Mouse (Mus musculus) myocyte (in vitro differentiated cells): Measurements from ENCODE around the gene Rnf144a. TPM values are rescaled to one million over a fixed set of nuclear protein-coding genes. Genes with fewer than 3 reads are reported as not detected.

Source experiments
- H3K27me3 ChIP-seq: one replicate; pipeline ENCODE4 v1.6.1; 2011; ENCODE audit not compliant: control insufficient read depth, insufficient read depth, insufficient read length
- H3K36me3 ChIP-seq: one replicate; pipeline ENCODE4 v1.6.1; 2011; ENCODE audit not compliant: control insufficient read depth, insufficient read depth
- H3K4me2 ChIP-seq: one replicate; pipeline ENCODE4 v1.6.1; 2011; ENCODE audit warnings: low read depth, control low read depth
- H3K4me3 ChIP-seq: one replicate; pipeline ENCODE4 v1.5.1; 2011; ENCODE audit warnings: mild to moderate bottlenecking, control low read depth, moderate library complexity
- H3K79me2 ChIP-seq: one replicate; pipeline ENCODE4 v1.6.1; 2011; ENCODE audit not compliant: control insufficient read depth, insufficient read depth
- H3ac ChIP-seq: one replicate; pipeline ENCODE4 v1.6.1; 2011; ENCODE audit not compliant: control insufficient read depth, insufficient read length
- CEBPB ChIP-seq: IDR thresholded peaks from 2 replicates; pipeline ENCODE4 v1.6.1; 2011; ENCODE audit warnings: mild to moderate bottlenecking, moderate library complexity; ENCODE audit not compliant: poor library complexity, insufficient read depth, severe bottlenecking
- E2F4 ChIP-seq: IDR thresholded peaks from one replicate; pipeline ENCODE4 v1.6.1; 2011; ENCODE audit warnings: mild to moderate bottlenecking, control low read depth, moderate library complexity; ENCODE audit not compliant: insufficient read depth
- MAX ChIP-seq: IDR thresholded peaks from one replicate; pipeline ENCODE4 v1.6.1; 2011; ENCODE audit warnings: low read depth, mild to moderate bottlenecking, control low read depth
- MYOD1 ChIP-seq, 3 experiments: IDR thresholded peaks; one replicate each; pipeline ENCODE4 v1.6.1; 2011; ENCODE audit warnings: control low read depth in 2 of 3, low read depth in 2 of 3, mild to moderate bottlenecking in 2 of 3, moderate library complexity in 1 of 3; ENCODE audit not compliant: insufficient read length in 2 of 3, control insufficient read depth in 1 of 3
- MYOG ChIP-seq, 3 experiments: IDR thresholded peaks; one replicate each; pipeline ENCODE4 v1.6.1; 2011; ENCODE audit warnings: control low read depth in 2 of 3, low read depth in 2 of 3, mild to moderate bottlenecking in 2 of 3; ENCODE audit not compliant: insufficient read length in 2 of 3, control insufficient read depth in 1 of 3, insufficient read depth in 1 of 3
- POLR2A ChIP-seq: IDR thresholded peaks from one replicate; pipeline ENCODE4 v1.6.1; 2011; ENCODE audit warnings: low read depth, mild to moderate bottlenecking, control low read depth, moderate library complexity; ENCODE audit not compliant: insufficient read length
- POLR2AphosphoS2 ChIP-seq: IDR thresholded peaks from one replicate; pipeline ENCODE4 v1.6.1; 2011; ENCODE audit warnings: low read depth, control low read depth; ENCODE audit not compliant: insufficient read length
- REST ChIP-seq: IDR thresholded peaks from one replicate; pipeline ENCODE4 v1.6.1; 2011; ENCODE audit warnings: mild to moderate bottlenecking, control low read depth, moderate library complexity; ENCODE audit not compliant: insufficient read depth, insufficient read length
- SRF ChIP-seq: IDR thresholded peaks from one replicate; pipeline ENCODE4 v1.6.1; 2011; ENCODE audit warnings: low read depth; ENCODE audit not compliant: control insufficient read depth, insufficient read length
- TCF12 ChIP-seq: IDR thresholded peaks from one replicate; pipeline ENCODE4 v1.6.1; 2011; ENCODE audit warnings: mild to moderate bottlenecking, control low read depth; ENCODE audit not compliant: poor library complexity, insufficient read depth, severe bottlenecking
- TCF3 ChIP-seq: IDR thresholded peaks from one replicate; pipeline ENCODE4 v1.6.1; 2011; ENCODE audit warnings: low read depth, control low read depth; ENCODE audit not compliant: insufficient read length
- USF1 ChIP-seq: IDR thresholded peaks from one replicate; pipeline ENCODE4 v1.6.1; 2011; ENCODE audit warnings: low read depth, mild to moderate bottlenecking, control low read depth, moderate library complexity
- polyA plus RNA-seq: library from polyadenylated mRNA; unstranded; fragments of >200 nt; fragmentation: generic; extraction: Trizol; gene quantifications from one replicate; pipeline ENCODE4 v1.2.1, GENCODE M21; 2012; ENCODE audit warnings: missing spikeins

The Rnf144a gene
- polyA plus RNA-seq, 1 experiment = not detected

DNA sequence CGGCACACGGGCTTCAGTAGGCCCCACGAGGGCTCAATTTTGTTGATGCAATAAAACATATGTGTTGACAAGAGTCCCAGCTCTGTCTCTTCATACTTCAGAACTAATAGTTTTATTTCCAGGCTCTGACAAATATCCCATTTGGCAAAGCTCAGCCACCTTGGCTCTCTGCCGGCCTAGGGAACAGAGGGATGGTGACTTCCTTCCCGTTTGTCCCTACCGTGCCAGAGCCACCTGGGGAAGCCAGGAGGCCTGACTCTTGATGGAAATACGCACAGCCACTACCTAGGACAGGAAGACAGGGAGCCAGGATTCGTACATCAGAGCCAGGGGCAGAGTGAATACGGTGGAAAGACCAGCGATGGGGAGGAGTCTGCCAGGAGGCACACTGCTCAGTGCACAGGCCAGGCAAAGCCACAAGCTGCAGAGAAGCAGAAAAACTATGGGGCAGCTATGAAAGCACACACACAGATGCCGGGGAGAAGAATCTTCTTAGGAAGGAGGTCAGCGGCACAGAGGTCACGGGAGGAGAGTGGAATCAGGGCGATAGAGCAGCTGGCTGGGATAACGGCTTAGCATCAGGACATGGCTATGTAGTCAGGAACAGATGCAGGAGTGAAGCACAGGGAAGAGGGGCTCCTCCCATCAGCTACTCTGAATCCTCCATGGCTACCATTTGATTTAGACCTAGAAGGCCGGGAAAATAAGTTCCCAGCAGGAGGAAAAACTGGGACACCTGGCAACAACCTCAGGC, 11.5 kb downstream of the Rnf144a start:
- Histone ChIP-seq H3K79me2 (no peaks in the 10 kb centered on the region), H3ac (no peak overlapping the region), H3K4me2 (no peak overlapping the region), H3K4me3 (no peak overlapping the region), H3K36me3 (no peaks in the 10 kb centered on the region), H3K27me3 (no peaks in the 10 kb centered on the region)
- TF ChIP-seq POLR2A (no peak), TCF12 (no peak), SRF (no peak), CEBPB (no peak), POLR2AphosphoS2 (no peak), MAX (no peak), MYOG (IDR thresholded peaks at IDR 0.05; ENCODE audit: control insufficient read depth in 1 of 3, insufficient read depth in 1 of 3, insufficient read length in 2 of 3, low read depth in 2 of 3) (no peak), TCF3 (no peak), MYOD1 (IDR thresholded peaks at IDR 0.05; ENCODE audit: control insufficient read depth in 1 of 3, insufficient read length in 2 of 3, low read depth in 2 of 3) (no peak), E2F4 (no peak), REST (no peak), USF1 (no peak)

GRCm38 (mm10) chr12:26401696-26402470, 13.2 kb downstream of the Rnf144a start:
- Histone ChIP-seq H3K4me2 (no peak overlapping the region), H3K4me3 (no peak overlapping the region), H3K79me2 (no peaks in the 10 kb centered on the region), H3K27me3 (no peaks in the 10 kb centered on the region), H3K36me3 (no peaks in the 10 kb centered on the region), H3ac (no peak overlapping the region)
- TF ChIP-seq REST (no peak), POLR2AphosphoS2 (no peak), MYOD1 (IDR thresholded peaks at IDR 0.05; ENCODE audit: control insufficient read depth in 1 of 3, insufficient read length in 2 of 3, low read depth in 2 of 3) (no peak), MYOG (IDR thresholded peaks at IDR 0.05; ENCODE audit: control insufficient read depth in 1 of 3, insufficient read depth in 1 of 3, insufficient read length in 2 of 3, low read depth in 2 of 3) (no peak), E2F4 (no peak), POLR2A (no peak), CEBPB (no peak), USF1 (no peak), SRF (no peak)

- no peak overlapping the region for H3K4me3 ChIP-seq
- H3K27me3 ChIP-seq = no peaks in the 10 kb centered on the region
- no peak overlapping the region for H3ac ChIP-seq
- H3K79me2 ChIP-seq = no peaks in the 10 kb centered on the region
- no peaks in the 10 kb centered on the region for H3K36me3 ChIP-seq
- H3K4me2 ChIP-seq = no peak overlapping the region
- TF ChIP-seq MYOD1 (IDR thresholded peaks at IDR 0.05; ENCODE audit: control insufficient read depth in 1 of 3, insufficient read length in 2 of 3, low read depth in 2 of 3) (no peak), USF1 (no peak), POLR2A (no peak), MYOG (IDR thresholded peaks at IDR 0.05; ENCODE audit: control insufficient read depth in 1 of 3, insufficient read depth in 1 of 3, insufficient read length in 2 of 3, low read depth in 2 of 3) (no peak), MAX (no peak), CEBPB (no peak), E2F4 (no peak), TCF3 (no peak), SRF (no peak), REST (no peak), TCF12 (no peak), POLR2AphosphoS2 (no peak)
Measured at GRCm38 (mm10) chr12:26401254-26401653, 13.8 kb downstream of the Rnf144a start.

GRCm38 (mm10) chr12:26400762-26401161, 14.3 kb downstream of the Rnf144a start:
- H3K79me2 ChIP-seq = no peaks in the 10 kb centered on the region
- H3K27me3 ChIP-seq = no peaks in the 10 kb centered on the region
- H3K4me3 ChIP-seq = no peak overlapping the region
- no peaks in the 10 kb centered on the region for H3K36me3 ChIP-seq
- TF ChIP-seq POLR2AphosphoS2 (no peak), TCF3 (no peak), MAX (no peak), MYOD1 (IDR thresholded peaks at IDR 0.05; ENCODE audit: control insufficient read depth in 1 of 3, insufficient read length in 2 of 3, low read depth in 2 of 3) (no peak), USF1 (no peak), REST (no peak), TCF12 (no peak), E2F4 (no peak), CEBPB (no peak), SRF (no peak)
- no peak overlapping the region for H3K4me2 ChIP-seq
- H3ac ChIP-seq = no peak overlapping the region
